Mouse (Mus musculus): ENCODE data around the gene 1110065P20Rik.
A peak's percentile ranks its signal among the peaks of the same experiment; 100 is the strongest.

1110065P20Rik gene

DNA sequence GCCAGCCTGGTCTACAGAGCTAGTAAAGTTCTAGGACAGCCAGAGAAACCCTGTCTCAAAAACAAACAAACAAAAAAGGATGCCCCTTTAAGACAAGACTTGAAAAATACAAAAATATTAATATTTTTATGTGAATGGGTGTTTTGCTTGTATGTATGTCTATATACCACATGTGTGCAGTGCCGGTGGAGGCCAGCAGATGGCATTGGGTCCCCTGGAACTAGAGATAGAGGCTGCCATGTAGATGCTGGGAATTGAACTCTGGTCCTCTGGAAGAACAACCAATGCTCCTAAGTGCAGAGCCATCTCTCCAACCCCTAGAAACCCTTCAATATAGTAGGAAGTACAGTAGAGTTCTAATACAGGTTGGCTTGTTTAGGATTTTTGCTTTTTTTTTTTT, 10.0 kb downstream of the 1110065P20Rik start:
- no peak for DNase-seq (ENCODE audit: low spot score)

DNA sequence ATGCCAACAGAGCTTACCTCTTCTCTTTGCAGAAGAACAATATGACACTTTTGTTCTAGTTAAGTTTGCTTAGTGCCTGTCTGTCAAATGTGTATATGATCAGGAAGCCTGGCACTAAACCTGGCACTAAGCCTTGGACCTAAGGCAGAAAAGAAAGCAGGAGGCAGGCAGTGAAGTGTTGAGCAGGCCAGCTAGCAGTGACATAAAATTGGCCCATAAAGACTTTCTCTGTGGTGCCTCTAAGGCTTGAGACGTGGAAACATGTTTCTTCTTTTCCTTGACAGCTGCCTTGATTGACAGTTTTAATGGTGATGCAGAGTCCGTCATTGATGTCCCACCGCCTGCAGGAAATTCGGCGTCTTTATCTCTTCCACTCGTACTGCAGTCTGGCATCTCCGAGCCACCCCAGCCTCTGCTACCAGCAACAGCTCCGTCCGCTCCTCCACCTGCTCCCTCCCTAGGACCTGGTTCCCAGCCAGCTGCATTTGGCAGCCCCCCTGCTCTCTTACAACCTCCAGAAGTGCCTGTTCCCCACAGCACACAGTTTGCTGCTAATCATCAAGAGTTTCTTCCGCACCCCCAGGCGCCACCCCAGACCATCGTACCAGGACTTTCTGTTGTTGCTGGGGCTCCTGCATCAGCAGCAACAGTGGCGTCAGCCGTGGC, 12.8 kb downstream of the 1110065P20Rik start:
- no peak for DNase-seq (ENCODE audit: low spot score)

GRCm38 (mm10) chr4:124832796-124833195, 18.2 kb downstream of the 1110065P20Rik start:
- no peak for DNase-seq (ENCODE audit: low spot score)

DNA sequence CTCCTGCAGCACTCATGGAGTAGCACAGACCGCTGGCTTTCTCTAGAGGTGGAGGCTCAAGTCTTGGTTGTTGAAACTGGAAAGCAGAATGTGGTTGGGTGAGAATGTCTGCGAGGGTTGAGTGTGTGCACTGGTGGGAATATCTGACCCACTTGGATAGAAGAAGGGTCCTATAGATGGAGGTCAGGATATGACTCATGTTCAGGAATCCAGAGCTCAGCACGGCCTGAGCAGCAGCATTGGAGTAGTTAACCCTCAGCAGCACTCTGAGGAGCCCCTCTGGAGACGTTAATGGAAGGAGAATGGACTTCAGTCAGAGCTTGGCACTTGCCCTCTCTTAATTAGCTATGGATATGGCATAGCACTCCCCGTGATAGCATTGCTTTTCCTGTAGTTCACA, 21.3 kb downstream of the 1110065P20Rik start:
- no peak for DNase-seq (ENCODE audit: low spot score)

DNA sequence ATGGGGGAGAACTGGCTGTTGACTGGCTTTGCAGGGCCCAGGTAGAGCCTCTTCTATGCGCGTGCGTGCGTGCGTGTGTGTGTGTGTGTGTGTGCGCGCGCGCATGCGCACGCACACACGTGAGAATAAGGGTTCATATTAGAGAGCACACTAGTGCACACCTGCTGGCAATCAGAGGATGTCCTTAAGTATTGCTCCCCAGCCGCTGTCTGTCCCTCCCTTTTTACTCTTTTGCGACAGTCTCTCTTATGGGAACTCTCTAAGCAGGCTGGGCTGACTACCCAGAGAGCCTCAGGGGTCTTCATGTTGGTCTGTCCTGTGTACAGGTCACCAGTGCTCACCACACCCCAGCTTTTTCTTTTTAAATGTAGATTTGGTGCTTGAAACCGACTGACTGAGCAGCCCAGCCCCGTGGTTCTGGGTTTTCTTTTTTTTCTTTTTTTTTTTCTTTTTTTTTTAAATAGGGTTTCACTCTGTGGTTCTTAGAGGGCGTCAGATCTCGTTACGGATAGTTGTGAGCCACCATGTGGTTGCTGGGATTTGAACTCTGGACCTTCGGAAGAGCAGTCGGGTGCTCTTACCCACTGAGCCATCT, 25.5 kb downstream of the 1110065P20Rik start:
- DNase-seq (ENCODE audit: low spot score), result no peak

DNA sequence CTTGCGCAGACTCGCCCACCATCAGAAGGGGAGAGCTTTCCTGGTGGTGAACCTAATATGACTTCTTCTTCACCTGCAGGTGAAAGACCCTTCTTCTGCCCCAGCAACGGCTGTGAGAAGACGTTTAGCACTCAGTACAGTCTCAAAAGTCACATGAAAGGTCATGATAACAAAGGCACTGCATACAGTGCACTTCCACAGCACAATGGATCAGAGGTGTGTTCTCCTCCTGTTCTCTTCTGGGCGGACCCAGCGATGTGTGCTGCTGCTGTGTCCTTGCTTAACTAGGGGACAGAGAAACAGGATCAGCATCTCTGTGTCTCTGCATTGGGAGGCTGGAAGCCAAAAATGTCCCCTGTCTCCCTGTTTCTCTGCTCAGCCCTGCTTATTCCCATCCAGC, 26.0 kb downstream of the 1110065P20Rik start:
- DNase-seq (ENCODE audit: low spot score), result no peak

DNA sequence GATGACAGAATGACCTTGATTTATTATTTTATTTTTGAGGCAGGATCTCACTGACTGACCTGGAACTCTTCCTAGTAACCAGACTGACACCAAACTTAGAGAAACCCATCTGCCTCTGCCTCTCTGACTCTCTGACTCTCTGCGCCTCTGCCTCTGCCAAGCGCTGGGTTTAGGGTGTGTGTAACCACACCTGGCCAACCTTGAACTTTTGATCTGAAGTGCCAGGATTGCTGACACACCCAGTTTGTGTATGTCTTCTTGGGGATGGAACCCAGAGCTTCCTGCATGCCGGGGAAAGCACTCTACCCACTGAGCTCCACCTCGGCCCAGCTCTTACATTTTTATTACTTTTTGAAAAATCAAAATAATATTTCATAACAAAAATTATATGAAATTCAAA, 32.2 kb downstream of the 1110065P20Rik start:
- no peak for DNase-seq (ENCODE audit: low spot score)

DNA sequence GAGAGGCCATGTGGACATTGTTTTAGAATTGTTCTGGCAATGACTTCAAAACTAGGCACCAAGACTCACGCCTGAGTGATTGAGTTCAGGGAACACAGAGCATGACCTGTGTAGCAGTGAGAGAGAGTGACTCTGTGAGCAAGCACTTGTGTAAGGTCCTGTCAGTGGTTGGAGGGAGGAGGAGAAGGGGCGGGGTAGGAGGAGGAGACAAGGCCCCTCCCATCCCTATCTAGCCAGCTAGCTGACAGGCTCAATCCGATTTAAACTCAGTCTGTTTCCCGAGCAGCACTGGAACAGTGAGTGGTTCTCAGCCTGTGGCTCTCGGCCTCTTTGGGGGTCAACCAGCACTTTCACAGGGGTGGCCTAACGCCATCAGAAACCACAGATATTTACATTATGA, 33.2 kb downstream of the 1110065P20Rik start:
- DNase-seq (ENCODE audit: low spot score), result peak; percentile 94

- peak; percentile 78 for DNase-seq (ENCODE audit: low spot score)
These were observed 35.1 kb downstream of the 1110065P20Rik start for GRCm38 (mm10) chr4:124815901-124816300.

- DNase-seq (ENCODE audit: low spot score), result peak; percentile 73
These were observed 39.5 kb downstream of the 1110065P20Rik start for GRCm38 (mm10) chr4:124811347-124811975.

- DNase-seq (ENCODE audit: low spot score), result no peak
These were observed 40.9 kb downstream of the 1110065P20Rik start for GRCm38 (mm10) chr4:124810056-124810455.

GRCm38 (mm10) chr4:124809136-124809883, 41.7 kb downstream of the 1110065P20Rik start:
- DNase-seq (ENCODE audit: low spot score), result no peak

DNA sequence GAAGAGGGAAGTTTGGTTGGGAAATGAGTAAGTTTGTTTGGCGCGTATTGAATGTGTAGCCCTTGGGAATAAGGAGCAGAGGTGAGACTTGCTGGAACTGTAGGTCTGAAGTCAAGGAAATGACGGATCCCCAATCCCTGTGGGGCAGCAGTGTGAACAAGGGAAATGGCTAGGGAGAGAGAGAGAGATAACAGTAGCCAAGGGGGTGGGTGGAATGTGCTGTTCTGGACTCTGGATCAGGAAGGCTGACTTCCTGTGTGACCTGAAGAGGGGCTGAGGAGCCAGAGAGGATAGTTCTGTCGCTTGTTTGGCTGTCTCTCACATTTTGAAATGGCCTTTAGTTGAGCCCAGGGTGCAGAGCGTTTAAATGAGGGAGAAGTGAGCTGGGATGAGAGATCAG, 42.5 kb downstream of the 1110065P20Rik start:
- peak; percentile 58 for DNase-seq (ENCODE audit: low spot score)

GRCm38 (mm10) chr4:124803406-124803805, 47.6 kb downstream of the 1110065P20Rik start:
- no peak for DNase-seq (ENCODE audit: low spot score)

DNA sequence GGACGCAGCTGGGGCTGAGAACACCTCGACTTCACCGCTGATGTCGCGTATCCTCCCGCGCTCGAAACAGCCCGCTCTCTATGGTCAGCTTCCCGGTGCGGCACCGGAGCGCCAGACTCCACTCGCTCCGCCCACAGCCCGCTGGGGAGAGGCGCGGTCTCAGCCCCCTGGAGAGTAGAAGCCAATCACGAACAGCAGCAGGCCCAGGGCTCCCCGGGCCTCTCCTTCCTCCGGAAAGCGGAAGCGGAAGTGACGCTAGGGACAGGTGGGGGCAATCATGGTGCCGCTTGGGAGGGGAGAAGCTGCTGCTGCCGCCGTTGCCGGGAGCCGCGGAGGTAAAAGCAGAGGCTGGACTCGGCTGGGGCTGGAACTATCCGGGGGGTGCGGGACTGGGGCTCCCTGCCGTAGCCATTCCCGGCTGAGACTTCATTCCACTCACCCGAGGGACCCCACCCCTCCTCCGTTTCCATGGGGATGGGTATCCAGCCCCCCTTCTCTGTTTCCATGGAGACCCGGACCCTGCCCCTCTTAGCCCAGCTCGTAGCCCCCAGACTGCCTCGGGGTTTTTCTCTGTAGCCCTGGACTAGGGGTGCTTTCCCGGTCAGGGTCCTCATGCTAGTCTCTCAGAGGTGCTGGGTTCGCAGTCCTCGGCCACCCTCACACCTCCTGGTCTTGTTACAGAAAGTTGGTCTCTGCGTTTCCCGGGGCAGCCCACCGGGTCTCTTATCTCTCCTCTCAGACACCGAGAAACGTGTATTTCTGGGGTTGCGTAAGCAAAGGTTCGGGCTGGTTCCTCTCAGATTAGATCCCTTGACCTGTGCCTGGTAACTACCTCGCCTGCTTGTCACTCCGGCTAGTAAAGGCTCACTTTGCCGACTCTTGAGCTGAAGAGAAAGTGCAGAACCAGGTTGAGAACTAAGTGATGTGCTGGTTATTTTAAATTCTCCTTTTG, 48.4 kb downstream of the 1110065P20Rik start:
- DNase-seq (ENCODE audit: low spot score), result peak; percentile 97

DNA sequence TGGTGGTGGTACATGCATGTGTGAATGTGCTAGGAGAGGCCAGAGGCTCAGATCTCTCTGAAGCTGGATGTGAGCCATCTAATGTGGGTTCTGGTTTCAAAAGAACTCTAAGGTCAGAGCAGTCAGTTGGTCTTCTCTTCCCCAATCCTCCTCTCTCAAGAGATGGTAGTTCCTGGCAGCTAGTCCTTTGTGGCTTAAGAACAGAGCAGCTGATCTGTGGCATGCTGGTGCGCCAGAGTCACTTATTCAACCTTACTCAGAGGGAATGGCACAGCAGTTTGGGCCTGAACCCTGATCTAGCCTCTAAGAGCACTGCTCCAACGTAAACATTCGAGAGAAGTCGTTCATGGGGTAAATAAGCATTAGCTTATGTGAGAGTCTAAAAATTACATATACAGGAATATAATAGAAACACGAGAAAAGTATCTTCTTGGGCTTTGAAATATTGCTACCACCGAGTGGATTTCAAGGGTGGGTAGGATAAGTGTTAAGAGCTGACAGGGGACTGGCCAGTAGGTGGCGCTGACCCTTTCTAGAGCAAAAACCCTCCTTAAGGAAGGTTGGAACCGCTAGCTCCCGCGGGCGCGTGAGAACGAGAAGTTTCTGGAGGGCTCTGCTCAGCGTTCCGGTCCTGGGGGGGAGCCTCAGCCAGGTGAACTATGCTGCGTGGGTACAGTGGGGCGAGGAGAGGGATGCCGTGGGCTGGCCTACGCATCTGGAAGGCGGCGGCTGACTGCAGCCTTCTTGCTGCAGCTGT, 49.3 kb downstream of the 1110065P20Rik start, which contains the start of gene Mtf1:
Gene Mtf1 (plus strand): TSS at position 553 of the 757 bp plus-strand sequence.
- peak; percentile 92 for DNase-seq (ENCODE audit: low spot score)

Data from adipocyte (in vitro differentiated cells).